Mouse (Mus musculus): Measurements from ENCODE around the gene Gm20388. TPM values are rescaled to one million over a fixed set of nuclear protein-coding genes. Genes with fewer than 3 reads are reported as not detected.

Gm20388 gene
- polyA plus RNA-seq, 1 experiment from 2014 or later, result 8.3 TPM

DNA sequence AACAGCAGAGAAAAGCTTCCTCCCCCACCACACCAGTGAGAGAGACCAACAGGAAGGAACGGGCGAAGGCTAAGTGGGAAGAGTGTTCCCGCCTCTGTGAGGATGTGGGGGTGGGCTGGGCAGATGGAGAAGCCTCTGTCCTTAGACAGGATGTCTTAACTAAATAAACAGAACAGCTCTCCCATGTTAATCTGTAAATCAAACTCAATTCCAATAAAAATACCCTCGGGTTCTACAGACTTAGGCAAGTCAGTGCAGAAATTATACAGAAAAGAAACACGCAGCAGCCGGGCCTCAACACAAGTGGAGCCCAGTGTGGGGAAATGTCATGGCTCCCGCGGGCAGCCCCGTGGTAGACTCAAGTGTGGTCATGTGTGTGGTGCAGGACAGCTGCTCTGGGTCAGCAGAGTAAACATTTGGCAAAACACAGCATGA lies 3240.1 kb downstream of the Gm20388 start:
- Histone ChIP-seq H3K4me3 (ENCODE audit: low read depth, low read length) (no peak overlapping the region), H3K27me3 (replicated peaks; ENCODE audit: control insufficient read depth, insufficient read depth, low read length) (no peaks in the 10 kb centered on the region), H3K4me2 (ENCODE audit: low read length) (no peak overlapping the region), H3K27ac (ENCODE audit: low read depth) (peak overlapping the region; percentile 75), H3K9me3 (ENCODE audit: control insufficient read depth, low read length) (no peaks in the 10 kb centered on the region), H3K4me1 (replicated peaks; ENCODE audit: control insufficient read depth, insufficient read depth, low read length) (peaks cover 9% of the 10 kb centered on the region), H3K36me3 (ENCODE audit: control insufficient read depth, insufficient read depth, low read length) (no peaks in the 10 kb centered on the region), H3K9ac (ENCODE audit: low read length) (no peak overlapping the region)
- DNase-seq (ENCODE audit: low spot score) (no peak), ATAC-seq (replicated peaks; ENCODE audit: low FRiP score, low TSS enrichment, low read depth) (0 out of 2 replicates have a peak, but pooled peaks have one; percentile 36)
- WGBS, result 29% methylated on average over 9 of the region's 9 CpGs

DNA sequence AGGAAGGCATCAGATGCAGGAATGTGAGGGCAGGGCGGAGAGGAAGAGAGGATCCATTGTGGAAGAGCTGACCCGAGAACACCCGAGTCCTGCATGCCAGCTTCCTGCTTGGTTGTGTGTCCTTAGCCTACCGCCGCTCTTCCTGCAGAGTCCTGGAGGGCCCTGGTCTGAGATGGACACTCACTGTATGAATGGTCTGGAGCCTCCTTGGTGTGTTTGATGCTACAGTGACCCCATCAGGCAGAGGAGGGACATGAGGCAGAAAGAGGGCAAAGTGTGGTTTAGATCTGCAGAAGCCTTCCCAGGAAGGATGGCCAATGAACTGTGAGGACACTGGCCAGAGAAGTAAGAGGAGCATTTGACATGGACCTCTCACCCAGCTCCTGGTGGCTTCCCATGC lies 3244.5 kb downstream of the Gm20388 start:
- no peak for DNase-seq (ENCODE audit: low spot score)
- no peak overlapping the region for H3K4me2 ChIP-seq (ENCODE audit: low read length)
- no peaks in the 10 kb centered on the region for H3K27me3 ChIP-seq (replicated peaks; ENCODE audit: control insufficient read depth, insufficient read depth, low read length)
- H3K4me3 ChIP-seq (ENCODE audit: low read depth, low read length), result no peak overlapping the region
- 69% methylated on average over 5 of the region's 5 CpGs for WGBS
- H3K4me1 ChIP-seq (replicated peaks; ENCODE audit: control insufficient read depth, insufficient read depth, low read length), result peaks cover 25% of the 10 kb centered on the region
- H3K9me3 ChIP-seq (ENCODE audit: control insufficient read depth, low read length), result no peaks in the 10 kb centered on the region
- no peaks in the 10 kb centered on the region for H3K36me3 ChIP-seq (ENCODE audit: control insufficient read depth, insufficient read depth, low read length)
- no peak overlapping the region for H3K27ac ChIP-seq (ENCODE audit: low read depth)
- H3K9ac ChIP-seq (ENCODE audit: low read length), result no peak overlapping the region
- no peak for ATAC-seq (replicated peaks; ENCODE audit: low FRiP score, low TSS enrichment, low read depth)

DNA sequence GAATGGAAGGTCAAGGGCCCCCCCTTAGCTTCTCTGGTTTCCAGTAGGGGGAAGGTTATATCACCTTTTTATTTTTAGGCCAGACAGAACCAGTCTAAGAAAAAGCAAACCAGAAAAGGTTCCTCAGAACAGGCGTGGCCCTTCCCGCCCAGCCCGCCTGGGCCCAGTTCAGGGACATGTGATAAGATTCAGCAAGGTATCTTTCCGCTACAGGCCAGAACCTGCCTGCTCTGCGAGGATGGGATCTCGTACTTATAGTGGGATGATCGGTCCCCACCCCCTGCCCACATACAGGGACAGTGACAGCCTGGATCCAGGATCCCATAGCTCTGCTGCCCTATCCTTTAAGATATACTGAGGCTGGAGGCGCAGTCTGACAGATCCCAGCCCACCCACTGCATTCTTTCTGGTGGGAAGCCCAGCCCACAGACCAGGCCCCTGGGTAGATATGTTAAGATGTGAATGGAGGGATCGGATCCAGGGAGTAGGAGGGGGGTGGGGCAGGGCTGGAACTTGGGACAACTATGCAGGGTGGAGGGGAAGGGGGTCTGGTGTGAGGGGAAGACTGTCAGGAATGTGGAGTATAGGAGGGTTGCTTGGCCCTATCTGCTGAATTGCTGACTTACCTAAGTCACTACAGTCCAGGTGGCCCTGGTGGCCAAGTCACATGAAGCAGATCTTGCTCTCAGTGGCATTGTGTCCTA lies 3245.6 kb downstream of the Gm20388 start:
- no peak overlapping the region for H3K4me3 ChIP-seq (ENCODE audit: low read depth, low read length)
- H3K36me3 ChIP-seq (ENCODE audit: control insufficient read depth, insufficient read depth, low read length), result no peaks in the 10 kb centered on the region
- no peaks in the 10 kb centered on the region for H3K9me3 ChIP-seq (ENCODE audit: control insufficient read depth, low read length)
- no peak overlapping the region for H3K9ac ChIP-seq (ENCODE audit: low read length)
- ATAC-seq (replicated peaks; ENCODE audit: low FRiP score, low TSS enrichment, low read depth) (0 out of 2 replicates have a peak, but pooled peaks have one; percentile 48), DNase-seq (ENCODE audit: low spot score) (no peak)
- H3K4me1 ChIP-seq (replicated peaks; ENCODE audit: control insufficient read depth, insufficient read depth, low read length), result peaks cover 22% of the 10 kb centered on the region
- 60% methylated on average over 9 of the region's 9 CpGs for WGBS
- H3K4me2 ChIP-seq (ENCODE audit: low read length), result no peak overlapping the region
- H3K27ac ChIP-seq (ENCODE audit: low read depth), result no peak overlapping the region
- H3K27me3 ChIP-seq (replicated peaks; ENCODE audit: control insufficient read depth, insufficient read depth, low read length), result no peaks in the 10 kb centered on the region

DNA sequence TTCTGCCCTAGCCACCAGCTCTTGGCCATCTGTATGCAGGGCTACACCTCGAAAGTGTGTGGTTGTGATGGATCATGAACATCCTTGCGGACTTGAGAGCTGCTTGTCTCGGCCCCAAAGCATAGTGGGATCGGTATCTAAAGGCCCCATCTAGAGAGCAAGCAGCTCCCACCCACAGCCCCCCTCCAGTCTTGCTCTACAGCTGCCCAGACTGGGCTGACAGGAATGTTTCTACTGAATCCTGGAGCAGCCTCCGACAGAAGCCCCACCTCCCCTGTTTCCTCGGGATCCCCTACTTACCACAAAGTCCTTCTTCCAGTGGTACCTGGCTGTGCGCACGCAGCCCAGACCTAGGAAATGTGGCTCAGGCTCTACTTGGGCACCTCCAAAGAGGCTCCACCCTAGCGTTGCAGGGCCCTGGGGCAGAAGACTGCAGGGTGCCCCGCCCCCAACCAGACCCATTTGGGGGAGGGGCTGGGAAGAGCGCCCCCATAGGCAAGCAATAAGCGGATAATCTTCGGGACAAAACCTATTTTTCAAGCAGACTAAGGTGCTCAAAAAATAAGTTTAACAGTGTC lies 3247.3 kb downstream of the Gm20388 start, which contains the start of gene Sult5a1:
Gene Sult5a1, minus strand, starts transcription at position 428 of the 578 bp plus-strand sequence.
- Histone ChIP-seq H3K27ac (ENCODE audit: low read depth) (no peak within 1 kb of the TSS; the same call in 1 of the 2 replicates), H3K9ac (ENCODE audit: low read length) (0 out of 2 replicates have a peak within 1 kb of the TSS, but pooled peaks have one; percentile 22), H3K27me3 (replicated peaks; ENCODE audit: control insufficient read depth, insufficient read depth, low read length) (no peaks in the 10 kb centered on the region), H3K9me3 (ENCODE audit: control insufficient read depth, low read length) (no peaks in the 10 kb centered on the region), H3K4me3 (ENCODE audit: low read depth, low read length) (peak within 1 kb of the TSS; percentile 16), H3K36me3 (ENCODE audit: control insufficient read depth, insufficient read depth, low read length) (no peaks in the 10 kb centered on the region), H3K4me2 (ENCODE audit: low read length) (peak within 1 kb of the TSS; percentile 39), H3K4me1 (replicated peaks; ENCODE audit: control insufficient read depth, insufficient read depth, low read length) (peaks cover 20% of the 10 kb centered on the region; the same call in 1 of the 2 replicates)
- DNase-seq (ENCODE audit: low spot score), result peak; percentile 65
- WGBS, result 20% methylated on average over 13 of the region's 13 CpGs
- peak; percentile 67; the same call in 1 of the 2 replicates for ATAC-seq (replicated peaks; ENCODE audit: low FRiP score, low TSS enrichment, low read depth)

DNA sequence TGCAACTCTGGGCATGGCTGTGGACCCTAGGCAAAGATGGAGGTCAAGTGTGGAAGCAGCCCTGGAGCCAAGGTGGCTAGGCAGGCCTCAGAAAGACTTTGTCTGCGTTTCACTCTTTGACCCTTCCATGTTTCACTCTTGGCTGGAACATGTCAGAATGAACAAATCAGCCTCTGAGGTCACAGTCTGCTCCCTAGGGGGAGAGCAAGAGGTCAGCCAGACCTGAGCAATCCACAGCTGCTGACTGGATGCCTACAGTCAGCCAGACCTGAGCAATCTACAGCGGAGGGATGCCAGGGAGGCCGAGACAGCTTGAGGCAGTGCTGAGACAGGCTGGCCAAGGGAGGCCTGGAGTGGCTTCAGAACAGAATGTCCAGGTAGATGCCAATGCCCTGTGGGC lies 3270.8 kb downstream of the Gm20388 start:
- Histone ChIP-seq H3K36me3 (ENCODE audit: control insufficient read depth, insufficient read depth, low read length) (no peaks in the 10 kb centered on the region), H3K4me1 (replicated peaks; ENCODE audit: control insufficient read depth, insufficient read depth, low read length) (peaks cover 10% of the 10 kb centered on the region), H3K4me2 (ENCODE audit: low read length) (no peak overlapping the region), H3K4me3 (ENCODE audit: low read depth, low read length) (no peak overlapping the region), H3K27me3 (replicated peaks; ENCODE audit: control insufficient read depth, insufficient read depth, low read length) (no peaks in the 10 kb centered on the region), H3K9me3 (ENCODE audit: control insufficient read depth, low read length) (no peaks in the 10 kb centered on the region), H3K9ac (ENCODE audit: low read length) (no peak overlapping the region), H3K27ac (ENCODE audit: low read depth) (no peak overlapping the region)
- DNase-seq (ENCODE audit: low spot score) (no peak), ATAC-seq (replicated peaks; ENCODE audit: low FRiP score, low TSS enrichment, low read depth) (no peak)
- 53% methylated on average over 3 of the region's 3 CpGs for WGBS

DNA sequence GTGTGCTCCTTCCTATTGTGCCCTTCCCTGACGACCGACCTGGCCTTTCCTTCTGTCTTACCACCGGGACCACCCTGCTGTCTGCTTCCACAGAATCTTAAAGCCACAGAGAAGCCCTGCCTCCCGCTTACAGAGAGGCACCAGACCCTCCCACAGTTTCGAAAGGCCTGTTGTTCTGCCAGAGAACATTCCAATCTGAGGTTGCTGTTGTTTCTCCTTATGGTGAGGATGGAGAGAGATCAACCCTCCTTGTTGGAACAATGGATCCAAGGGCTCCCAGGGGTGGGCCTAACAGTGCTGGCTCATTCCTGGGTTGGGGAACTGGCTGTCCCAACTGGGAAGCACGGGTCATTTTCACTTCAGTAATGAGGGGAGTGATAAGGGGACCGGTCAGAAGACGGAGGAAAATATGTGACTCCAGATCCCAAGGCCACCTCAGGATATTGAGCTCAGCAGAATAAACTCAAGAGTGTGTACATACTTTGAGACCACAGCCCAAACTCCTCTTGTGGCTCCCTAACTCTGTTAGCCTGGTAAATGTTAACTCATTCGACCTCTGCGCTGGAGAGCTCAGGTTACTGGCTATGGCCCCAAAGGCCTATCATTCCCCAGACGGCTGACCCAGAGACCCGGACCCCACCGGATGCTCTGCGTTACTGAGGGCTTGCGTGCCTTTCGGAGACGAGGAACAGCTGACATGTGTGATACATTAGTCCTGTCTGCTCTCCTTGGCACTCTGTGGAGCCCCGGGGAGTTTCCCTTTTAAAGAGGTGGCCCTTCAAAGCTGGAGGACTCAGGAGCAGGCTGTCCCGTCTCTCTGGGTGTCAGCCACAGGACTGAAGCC lies 3275.1 kb downstream of the Gm20388 start, which contains the start of gene Dpep1:
Gene Dpep1, plus strand, starts transcription at position 677 of the 844 bp plus-strand sequence.
- WGBS, result 20% methylated on average over 19 of the region's 19 CpGs
- 0 out of 2 replicates have a peak, but pooled peaks have one; percentile 10 for ATAC-seq (replicated peaks; ENCODE audit: low FRiP score, low TSS enrichment, low read depth)

GRCm38 (mm10) chr8:123188006-123188405 lies 3277.4 kb downstream of the Gm20388 start:
- peaks cover 11% of the 10 kb centered on the region for H3K4me1 ChIP-seq (replicated peaks; ENCODE audit: control insufficient read depth, insufficient read depth, low read length)
- no peak overlapping the region for H3K27ac ChIP-seq (ENCODE audit: low read depth)
- no peak overlapping the region for H3K4me2 ChIP-seq (ENCODE audit: low read length)
- H3K9ac ChIP-seq (ENCODE audit: low read length), result no peak overlapping the region
- ATAC-seq (replicated peaks; ENCODE audit: low FRiP score, low TSS enrichment, low read depth), result no peak
- H3K36me3 ChIP-seq (ENCODE audit: control insufficient read depth, insufficient read depth, low read length), result no peaks in the 10 kb centered on the region
- no peaks in the 10 kb centered on the region for H3K27me3 ChIP-seq (replicated peaks; ENCODE audit: control insufficient read depth, insufficient read depth, low read length)
- no peaks in the 10 kb centered on the region for H3K9me3 ChIP-seq (ENCODE audit: control insufficient read depth, low read length)
- no peak for DNase-seq (ENCODE audit: low spot score)
- WGBS, result 89% methylated on average over 2 of the region's 2 CpGs
- H3K4me3 ChIP-seq (ENCODE audit: low read depth, low read length), result no peak overlapping the region

More for the DNA sequence above, 3275.1 kb downstream of the Gm20388 start, which contains the start of gene Dpep1:
- Histone ChIP-seq H3K9me3 (ENCODE audit: control insufficient read depth, low read length) (no peaks in the 10 kb centered on the region), H3K27ac (ENCODE audit: low read depth) (peak within 1 kb of the TSS; percentile 43; the same call in 1 of the 2 replicates), H3K9ac (ENCODE audit: low read length) (peak within 1 kb of the TSS; percentile 32; the same call in 1 of the 2 replicates), H3K36me3 (ENCODE audit: control insufficient read depth, insufficient read depth, low read length) (no peaks in the 10 kb centered on the region), H3K4me3 (ENCODE audit: low read depth, low read length) (no peak within 1 kb of the TSS), H3K4me2 (ENCODE audit: low read length) (no peak within 1 kb of the TSS), H3K4me1 (replicated peaks; ENCODE audit: control insufficient read depth, insufficient read depth, low read length) (peaks cover 11% of the 10 kb centered on the region), H3K27me3 (replicated peaks; ENCODE audit: control insufficient read depth, insufficient read depth, low read length) (no peaks in the 10 kb centered on the region)
- peak; percentile 55 for DNase-seq (ENCODE audit: low spot score)

DNA sequence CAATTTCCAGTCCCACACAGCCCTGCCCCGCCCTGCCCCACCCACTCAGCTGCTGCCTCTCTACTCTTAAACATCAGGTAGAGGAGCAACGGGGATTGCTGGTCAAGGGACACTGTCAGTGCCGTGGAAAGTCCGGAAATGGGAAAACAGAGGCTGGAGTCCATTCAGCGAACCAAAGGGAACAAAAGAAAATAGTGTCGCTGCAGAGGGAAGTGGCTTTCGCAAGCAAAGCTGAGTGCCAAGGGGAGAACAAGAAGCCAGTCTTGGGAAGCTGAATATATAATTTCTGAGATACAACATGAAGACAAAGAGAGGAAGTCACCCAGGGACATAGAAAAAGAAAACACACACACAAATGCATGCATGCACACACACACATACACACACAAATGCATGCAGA lies 3278.2 kb downstream of the Gm20388 start:
- 72% methylated on average over 7 of the region's 7 CpGs for WGBS
- Histone ChIP-seq H3K36me3 (ENCODE audit: control insufficient read depth, insufficient read depth, low read length) (no peaks in the 10 kb centered on the region), H3K9ac (ENCODE audit: low read length) (no peak overlapping the region), H3K9me3 (ENCODE audit: control insufficient read depth, low read length) (no peaks in the 10 kb centered on the region), H3K4me3 (ENCODE audit: low read depth, low read length) (no peak overlapping the region), H3K27ac (ENCODE audit: low read depth) (no peak overlapping the region), H3K4me1 (replicated peaks; ENCODE audit: control insufficient read depth, insufficient read depth, low read length) (peaks cover 11% of the 10 kb centered on the region), H3K4me2 (ENCODE audit: low read length) (no peak overlapping the region), H3K27me3 (replicated peaks; ENCODE audit: control insufficient read depth, insufficient read depth, low read length) (no peaks in the 10 kb centered on the region)
- ATAC-seq (replicated peaks; ENCODE audit: low FRiP score, low TSS enrichment, low read depth), result no peak
- DNase-seq (ENCODE audit: low spot score), result no peak
